In genomic region chr2:29546571-29546970, GRCm38 (mm10) we compare ENCODE assay signal across 12 mouse cellular contexts.
DNase-seq lines count a peak whose midpoint lies in the region; ATAC-seq lines count a peak whose summit lies in the region.
"Had no signal": no experiment of that assay in that cellular context is flagged by ENCODE, and none has a peak within 500 bp of the region (broad histone marks: within the 10 kb centered on the region; RNA-seq: fewer than 3 reads in every experiment).

No protein-coding gene starts in this region.

- H3K27me3 ChIP-seq in hindbrain, embryonic 10.5 days (ENCODE audit: insufficient read depth, poor library complexity, severe bottlenecking), result no peaks in the 10 kb centered on the region
- H3K27me3 ChIP-seq in hindbrain, embryonic 11.5 days (ENCODE audit: control insufficient read depth, insufficient read depth, low read length), result no peaks in the 10 kb centered on the region
- H3K27me3 ChIP-seq in limb, embryonic 12.5 days, result peaks cover 7% of the 10 kb centered on the region; the same call in 1 of the 2 replicates

- H3K36me3 ChIP-seq in hindbrain, embryonic 10.5 days, result no peaks in the 10 kb centered on the region
- H3K36me3 ChIP-seq in hindbrain, embryonic 11.5 days (ENCODE audit: control insufficient read depth, insufficient read depth, low read length), result no peaks in the 10 kb centered on the region
- no peaks in the 10 kb centered on the region for H3K36me3 ChIP-seq in limb, embryonic 12.5 days

- peaks cover 25% of the 10 kb centered on the region for H3K4me1 ChIP-seq in hindbrain, embryonic 10.5 days (replicated peaks)
- peaks cover 3% of the 10 kb centered on the region; the same call in 1 of the 2 replicates for H3K4me1 ChIP-seq in hindbrain, embryonic 11.5 days (replicated peaks; ENCODE audit: control insufficient read depth, insufficient read depth, low read length)
- peaks cover 11% of the 10 kb centered on the region for H3K4me1 ChIP-seq in limb, embryonic 12.5 days (replicated peaks)

- H3K4me3 ChIP-seq in hindbrain, embryonic 10.5 days, result no peak overlapping the region
- H3K4me3 ChIP-seq in hindbrain, embryonic 11.5 days (ENCODE audit: low read depth, low read length), result no peak overlapping the region
- H3K4me3 ChIP-seq in limb, embryonic 12.5 days (replicated peaks), result no peak overlapping the region
- H3K4me3 ChIP-seq: heart, adult 2 months had no signal

- ATAC-seq in hindbrain, embryonic 11.5 days (ENCODE audit: low FRiP score), result no peak
- 0 out of 2 replicates have a peak, but pooled peaks have one; percentile 20 for ATAC-seq in limb, embryonic 12.5 days (ENCODE audit: insufficient number of reproducible peaks, insufficient read depth, low FRiP score, low TSS enrichment, low read depth)
- ATAC-seq: inflammation-experienced regulatory T-cells, adult 6 months had no signal

- no peak overlapping the region for H3K4me2 ChIP-seq in hindbrain, embryonic 11.5 days (replicated peaks; ENCODE audit: low read depth, low read length)
- peak overlapping the region; percentile 45 for H3K4me2 ChIP-seq in limb, embryonic 12.5 days

- no peaks in the 10 kb centered on the region for H3K9me3 ChIP-seq in hindbrain, embryonic 10.5 days
- H3K9me3 ChIP-seq in hindbrain, embryonic 11.5 days (ENCODE audit: control insufficient read depth, low read length), result no peaks in the 10 kb centered on the region
- H3K9me3 ChIP-seq in limb, embryonic 12.5 days, result no peaks in the 10 kb centered on the region

- H3K27ac ChIP-seq in hindbrain, embryonic 10.5 days, result peak overlapping the region; percentile 50; the same call in 1 of the 2 replicates
- H3K27ac ChIP-seq in hindbrain, embryonic 11.5 days (ENCODE audit: low read depth, low read length), result no peak overlapping the region
- H3K27ac ChIP-seq in limb, embryonic 12.5 days, result 0 out of 2 replicates have a peak overlapping the region, but pooled peaks have one; percentile 35
- H3K27ac ChIP-seq: heart, adult 2 months had no signal

- no peak overlapping the region for H3K9ac ChIP-seq in hindbrain, embryonic 11.5 days (ENCODE audit: low read depth, low read length)
- no peak overlapping the region for H3K9ac ChIP-seq in limb, embryonic 12.5 days (replicated peaks)

- 33% methylated on average over 12 of the region's 12 CpGs for WGBS in hindbrain, embryonic 10.5 days
- WGBS in hindbrain, embryonic 11.5 days, result 30% methylated on average over 12 of the region's 12 CpGs
- WGBS in limb, embryonic 12.5 days, result 18% methylated on average over 12 of the region's 12 CpGs

- no peak for DNase-seq in hindbrain, embryonic 10.5 days (ENCODE audit: low spot score)
- no peak for DNase-seq in hindbrain, embryonic 11.5 days (ENCODE audit: low spot score)
- DNase-seq in retina, postnatal 1 day, result peak; percentile 34
- DNase-seq in retina, embryonic 14.5 days (ENCODE audit: low spot score), result no peak
- DNase-seq in gastrocnemius, adult 8-10 months (ENCODE audit: low spot score in 2 of 2), result no peak
- DNase-seq in urinary bladder, postnatal 25 days (ENCODE audit: low spot score), result no peak
- DNase-seq in frontal cortex, postnatal 10 days (ENCODE audit: low spot score in 2 of 2), result no peak
- DNase-seq: cerebellum, adult 18-20 months; heart, adult 2 months; thymus, postnatal 25 days had no signal
